Mouse (Mus musculus): Measurements from ENCODE around the gene Ms4a7. TPM values are rescaled to one million over a fixed set of nuclear protein-coding genes. Genes with fewer than 3 reads are reported as not detected.

Gene Ms4a7
- total RNA-seq, 2 experiments from 2014 or later, result 8.4 TPM; not detected in 1

DNA sequence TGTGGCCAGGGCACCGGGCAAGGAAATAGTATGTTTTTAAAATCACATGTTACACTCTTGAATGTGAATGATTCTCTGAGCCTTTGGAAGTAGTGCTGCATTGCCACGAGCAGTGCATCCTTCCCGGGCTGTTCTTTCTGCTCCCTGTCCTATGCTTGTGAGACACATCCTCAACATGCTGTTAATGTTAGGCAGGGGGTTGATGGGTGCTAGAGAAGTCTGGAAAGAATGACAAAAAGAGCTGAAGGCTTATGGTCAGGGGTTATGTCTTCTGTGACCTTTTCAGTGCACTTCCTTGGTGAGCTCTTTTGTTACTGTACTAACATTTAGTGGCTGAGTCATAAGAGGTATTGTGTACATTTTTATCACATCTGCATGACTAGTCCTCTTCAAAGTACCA lies 55.7 kb downstream of the Ms4a7 start:
- no peak for ATAC-seq (replicated peaks; ENCODE audit: low FRiP score, poor library complexity, severe bottlenecking)

DNA sequence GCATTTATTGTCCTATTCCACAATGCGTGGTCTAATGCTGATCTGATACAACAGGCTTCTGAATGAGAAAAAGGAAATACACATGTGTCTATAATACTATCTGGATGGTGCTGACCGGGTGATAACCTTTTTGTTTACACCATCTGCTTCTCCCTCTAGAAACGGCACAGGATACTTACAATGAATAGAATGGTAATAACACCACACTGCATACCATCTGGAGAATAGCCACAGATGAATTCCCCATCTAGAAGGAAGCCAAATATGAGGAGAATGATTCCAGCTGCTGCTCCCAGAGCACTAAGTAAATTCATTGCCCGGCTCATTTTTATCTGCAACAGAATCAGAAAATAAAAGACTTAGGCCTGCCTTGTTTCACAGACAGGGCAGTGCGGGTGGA lies 59.5 kb downstream of the Ms4a7 start:
- no peak for ATAC-seq (replicated peaks; ENCODE audit: low FRiP score, poor library complexity, severe bottlenecking)

Other genes with a start within 250 kb of the Ms4a7 start
- gene 1700017D01Rik, start 205.3 kb downstream of the Ms4a7 start, total RNA-seq (2015; ENCODE audit: low replicate concordance), result not detected in 2 replicates
- 0.14 TPM in 1 of 2 replicates, not detected in the other for gene 1700017D01Rik, start 205.3 kb downstream of the Ms4a7 start, total RNA-seq (2017; ENCODE audit: low replicate concordance)
- not detected in 2 replicates for gene 1700025F22Rik, start 170.8 kb downstream of the Ms4a7 start, total RNA-seq (2015; ENCODE audit: low replicate concordance)
- not detected in 2 replicates for gene 1700025F22Rik, start 170.8 kb downstream of the Ms4a7 start, total RNA-seq (2017; ENCODE audit: low replicate concordance)
- not detected in 2 replicates for gene Ms4a13, start 139.4 kb downstream of the Ms4a7 start, total RNA-seq (2015; ENCODE audit: low replicate concordance)
- gene Ms4a13, start 139.4 kb downstream of the Ms4a7 start, total RNA-seq (2017; ENCODE audit: low replicate concordance), result 0.60 TPM in 1 of 2 replicates, not detected in the other
- not detected in 2 replicates for gene Ms4a12, start 103.7 kb downstream of the Ms4a7 start, total RNA-seq (2015; ENCODE audit: low replicate concordance)
- not detected in 2 replicates for gene Ms4a12, start 103.7 kb downstream of the Ms4a7 start, total RNA-seq (2017; ENCODE audit: low replicate concordance)
- gene Ms4a1, start 69.9 kb downstream of the Ms4a7 start, total RNA-seq (2015; ENCODE audit: low replicate concordance), result not detected in 2 replicates
- 0.60 TPM in 1 of 2 replicates, not detected in the other for gene Ms4a1, start 69.9 kb downstream of the Ms4a7 start, total RNA-seq (2017; ENCODE audit: low replicate concordance)
- not detected in 2 replicates for gene Ms4a5, start 52.3 kb downstream of the Ms4a7 start, total RNA-seq (2015; ENCODE audit: low replicate concordance)
- not detected in 2 replicates for gene Ms4a5, start 52.3 kb downstream of the Ms4a7 start, total RNA-seq (2017; ENCODE audit: low replicate concordance)
- not detected in 2 replicates for gene Ms4a14, start 21.7 kb downstream of the Ms4a7 start, total RNA-seq (2015; ENCODE audit: low replicate concordance)
- gene Ms4a14, start 21.7 kb downstream of the Ms4a7 start, total RNA-seq (2017; ENCODE audit: low replicate concordance), result 0.26 TPM in 1 of 2 replicates, not detected in the other
- gene Ms4a4a, start 39.4 kb upstream of the Ms4a7 start, total RNA-seq (2015; ENCODE audit: low replicate concordance), result 7.9 TPM in 1 of 2 replicates, not detected in the other
- not detected in 2 replicates for gene Ms4a4a, start 39.4 kb upstream of the Ms4a7 start, total RNA-seq (2017; ENCODE audit: low replicate concordance)
- gene Ms4a4c, start 68.6 kb upstream of the Ms4a7 start, total RNA-seq (2015; ENCODE audit: low replicate concordance), result 13.0 and 20.8 TPM in 2 replicates
- gene Ms4a4c, start 68.6 kb upstream of the Ms4a7 start, total RNA-seq (2017; ENCODE audit: low replicate concordance), result 17.3 and 17.6 TPM in 2 replicates
- 6.5 and 8.4 TPM in 2 replicates for gene Ms4a4b, start 107.4 kb upstream of the Ms4a7 start, total RNA-seq (2015; ENCODE audit: low replicate concordance)
- gene Ms4a4b, start 107.4 kb upstream of the Ms4a7 start, total RNA-seq (2017; ENCODE audit: low replicate concordance), result 1.4 and 7.5 TPM in 2 replicates
- gene Ms4a6c, start 133.2 kb upstream of the Ms4a7 start, total RNA-seq (2015; ENCODE audit: low replicate concordance), result 39.6 and 40.1 TPM in 2 replicates
- gene Ms4a6c, start 133.2 kb upstream of the Ms4a7 start, total RNA-seq (2017; ENCODE audit: low replicate concordance), result 22.8 and 32.6 TPM in 2 replicates
- 1.3 and 14.4 TPM in 2 replicates for gene Gm8369, start 149.8 kb upstream of the Ms4a7 start, total RNA-seq (2015; ENCODE audit: low replicate concordance)
- gene Gm8369, start 149.8 kb upstream of the Ms4a7 start, total RNA-seq (2017; ENCODE audit: low replicate concordance), result not detected in 2 replicates
- gene Ms4a6b, start 180.4 kb upstream of the Ms4a7 start, total RNA-seq (2015; ENCODE audit: low replicate concordance), result 16.3 and 30.7 TPM in 2 replicates
- 6.0 and 12.7 TPM in 2 replicates for gene Ms4a6b, start 180.4 kb upstream of the Ms4a7 start, total RNA-seq (2017; ENCODE audit: low replicate concordance)
- gene Ms4a4d, start 200.7 kb upstream of the Ms4a7 start, total RNA-seq (2015; ENCODE audit: low replicate concordance), result not detected in 2 replicates
- not detected in 2 replicates for gene Ms4a4d, start 200.7 kb upstream of the Ms4a7 start, total RNA-seq (2017; ENCODE audit: low replicate concordance)

All from erythroblast, adult 5-6 weeks (primary cell).